Mouse (Mus musculus): ENCODE data around the gene Pnpla3. TPM values are rescaled to one million over a fixed set of nuclear protein-coding genes. Genes with fewer than 3 reads are reported as not detected.
"Not testable (repeated sequence)": the region's sequence is repeated elsewhere in the genome, so short reads cannot be mapped to it uniquely, and the experiment has no call there.

Gene Pnpla3
- polyA plus RNA-seq, 1 experiment, result not detected

DNA sequence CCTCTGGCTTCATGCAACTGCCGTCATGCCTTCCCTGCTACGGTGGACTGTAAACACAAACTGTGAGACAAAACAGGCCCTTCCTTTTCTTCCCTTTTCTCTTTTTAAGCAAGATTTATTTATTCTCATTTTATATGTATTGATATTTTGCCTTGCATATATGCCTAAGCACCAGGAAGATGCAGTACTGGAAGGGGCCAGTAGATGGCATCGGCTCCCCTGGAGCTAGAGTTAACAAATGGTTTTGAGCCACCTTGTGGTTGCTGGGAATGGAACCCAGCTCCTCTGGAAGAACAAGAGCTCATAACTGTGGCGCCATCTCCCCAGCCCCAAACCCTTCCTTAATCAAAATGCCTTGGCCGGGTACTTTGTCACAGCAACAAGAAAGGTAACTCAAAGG is 32.2 kb upstream of the Pnpla3 start:
- H3K27me3 ChIP-seq (ENCODE audit: control insufficient read depth), result no peaks in the 10 kb centered on the region
- no peak overlapping the region for H3K4me3 ChIP-seq (replicated peaks)
- H3K36me3 ChIP-seq (ENCODE audit: control insufficient read depth), result no peaks in the 10 kb centered on the region
- TF ChIP-seq GATA1 (IDR thresholded peaks at IDR 0.05; ENCODE audit: low read length) (no peak), TAL1 (IDR thresholded peaks at IDR 0.05; ENCODE audit: low read length) (no peak)
- H3K9me3 ChIP-seq (ENCODE audit: control insufficient read depth, low read length), result no peaks in the 10 kb centered on the region
- H3K4me1 ChIP-seq (ENCODE audit: control insufficient read depth), result no peaks in the 10 kb centered on the region

DNA sequence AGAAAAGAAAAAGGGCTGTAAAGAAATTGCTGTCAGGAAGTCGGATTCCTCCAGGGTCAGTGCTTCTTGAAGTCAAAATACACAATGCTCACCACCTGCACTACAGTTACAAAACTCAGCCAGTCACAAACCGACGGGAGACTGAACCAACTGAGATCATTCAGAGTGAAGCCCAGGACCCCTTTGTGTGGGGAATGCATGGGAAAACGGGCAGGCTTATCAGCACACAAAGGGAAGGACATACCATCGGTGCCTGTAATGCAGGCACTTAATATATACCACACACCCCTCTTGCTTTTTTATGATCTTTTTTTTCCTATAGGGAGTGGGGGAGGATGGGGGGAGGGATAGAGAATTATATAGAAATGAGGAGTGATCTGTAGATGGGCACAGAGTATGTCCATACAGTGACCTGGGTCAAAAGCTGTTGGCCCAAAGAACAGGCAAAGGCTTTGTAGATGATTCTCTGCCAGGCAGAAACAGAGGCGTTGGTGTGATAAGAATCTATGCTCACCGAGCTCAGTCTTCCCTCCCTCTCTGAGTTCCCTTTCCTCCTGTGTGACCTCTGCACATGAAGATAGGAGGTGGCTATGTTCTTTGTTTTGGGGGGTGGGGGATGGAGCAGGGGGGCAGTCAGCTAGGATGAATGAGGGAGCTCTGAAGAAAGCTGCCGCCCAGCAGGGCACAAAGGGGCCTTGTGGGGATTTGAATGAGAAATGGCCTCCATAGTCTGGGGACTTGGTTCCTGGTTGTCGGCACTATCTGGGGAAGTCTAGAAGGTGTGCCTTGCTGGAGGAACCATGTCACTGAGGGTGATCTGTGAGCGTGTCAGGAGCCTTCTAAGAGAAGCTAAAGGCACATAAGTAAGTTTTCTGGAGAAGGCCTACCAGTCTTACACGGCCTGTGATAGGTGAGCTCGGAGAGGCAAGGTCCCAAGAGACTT is 30.9 kb upstream of the Pnpla3 start:
- no peak overlapping the region for H3K4me3 ChIP-seq (replicated peaks)
- H3K27me3 ChIP-seq (ENCODE audit: control insufficient read depth), result no peaks in the 10 kb centered on the region
- H3K36me3 ChIP-seq (ENCODE audit: control insufficient read depth), result no peaks in the 10 kb centered on the region
- H3K4me1 ChIP-seq (ENCODE audit: control insufficient read depth), result no peaks in the 10 kb centered on the region
- H3K9me3 ChIP-seq (ENCODE audit: control insufficient read depth, low read length), result no peaks in the 10 kb centered on the region
- no peak for TF ChIP-seq TAL1 (IDR thresholded peaks at IDR 0.05; ENCODE audit: low read length)
- no peak for TF ChIP-seq GATA1 (IDR thresholded peaks at IDR 0.05; ENCODE audit: low read length)

DNA sequence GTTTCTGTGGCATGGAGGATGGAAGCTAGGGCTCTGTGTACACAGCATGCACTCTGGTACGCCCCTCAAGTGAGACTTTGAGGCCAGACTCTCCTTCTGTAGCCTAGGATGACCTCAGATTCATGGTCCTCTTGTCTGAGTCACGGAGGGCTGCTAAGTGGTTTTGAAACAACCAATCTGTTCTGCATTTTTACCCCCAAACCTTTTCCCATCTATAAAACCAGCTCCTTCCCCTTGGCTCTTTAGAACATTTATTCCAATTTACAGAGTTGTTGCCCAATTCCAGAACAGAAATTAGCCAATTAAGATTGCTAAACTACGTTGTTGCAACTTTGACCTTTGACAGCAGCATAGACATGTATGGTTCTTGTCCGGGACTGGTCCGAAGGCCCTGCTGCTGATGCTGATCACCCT is 28.0 kb upstream of the Pnpla3 start:
- H3K9me3 ChIP-seq (ENCODE audit: control insufficient read depth, low read length), result no peaks in the 10 kb centered on the region
- no peak for TF ChIP-seq TAL1 (IDR thresholded peaks at IDR 0.05; ENCODE audit: low read length)
- TF ChIP-seq GATA1 (IDR thresholded peaks at IDR 0.05; ENCODE audit: low read length), result no peak

DNA sequence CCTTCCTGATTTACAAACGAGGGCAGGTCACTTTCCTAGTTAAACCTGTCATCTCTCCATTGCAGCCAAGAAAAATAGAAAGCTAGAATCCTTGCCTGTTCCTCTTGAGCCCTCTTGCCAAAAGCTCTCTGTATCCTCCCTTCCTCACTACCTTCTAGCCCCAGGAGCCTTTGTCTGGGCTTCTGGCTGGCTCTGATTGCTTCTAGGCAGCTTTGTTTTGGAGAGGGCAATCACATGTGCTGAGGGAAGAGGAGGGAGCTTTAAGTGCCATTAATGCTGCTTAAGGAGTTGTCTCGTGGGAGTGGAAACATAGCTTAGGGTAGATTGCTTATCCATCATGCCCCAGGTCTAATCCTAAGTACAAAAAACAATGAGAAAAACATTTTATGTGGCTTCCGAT is 27.5 kb upstream of the Pnpla3 start:
- no peaks in the 10 kb centered on the region for H3K9me3 ChIP-seq (ENCODE audit: control insufficient read depth, low read length)
- H3K4me1 ChIP-seq (ENCODE audit: control insufficient read depth), result no peaks in the 10 kb centered on the region
- no peak overlapping the region for H3K4me3 ChIP-seq (replicated peaks)
- H3K36me3 ChIP-seq (ENCODE audit: control insufficient read depth), result no peaks in the 10 kb centered on the region
- TF ChIP-seq TAL1 (IDR thresholded peaks at IDR 0.05; ENCODE audit: low read length), result no peak
- TF ChIP-seq GATA1 (IDR thresholded peaks at IDR 0.05; ENCODE audit: low read length), result no peak
- H3K27me3 ChIP-seq (ENCODE audit: control insufficient read depth), result no peaks in the 10 kb centered on the region

More for the DNA sequence above, 28.0 kb upstream of the Pnpla3 start:
- no peaks in the 10 kb centered on the region for H3K36me3 ChIP-seq (ENCODE audit: control insufficient read depth)
- H3K27me3 ChIP-seq (ENCODE audit: control insufficient read depth), result no peaks in the 10 kb centered on the region
- no peaks in the 10 kb centered on the region for H3K4me1 ChIP-seq (ENCODE audit: control insufficient read depth)
- H3K4me3 ChIP-seq (replicated peaks), result no peak overlapping the region

DNA sequence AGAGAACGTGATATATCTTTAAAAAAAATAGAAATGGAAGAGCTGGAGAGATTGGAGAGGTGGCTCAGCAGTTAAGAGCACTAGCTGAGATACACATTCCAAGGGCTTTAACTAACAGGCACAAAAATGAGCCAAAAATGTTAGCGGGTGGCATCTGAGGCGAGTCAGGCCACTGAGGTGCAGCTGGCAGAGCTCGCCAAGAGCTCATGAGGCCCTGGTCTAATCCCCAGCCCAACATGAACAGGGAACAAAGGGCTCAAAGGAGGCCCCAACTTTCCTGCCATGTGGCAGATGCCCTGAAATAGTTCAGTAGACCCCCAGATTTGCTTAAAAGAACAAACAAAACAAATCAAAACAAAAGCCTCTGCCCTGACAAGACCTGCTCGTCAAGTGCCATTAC is 26.7 kb upstream of the Pnpla3 start:
- no peak overlapping the region for H3K4me3 ChIP-seq (replicated peaks)
- H3K36me3 ChIP-seq (ENCODE audit: control insufficient read depth), result no peaks in the 10 kb centered on the region
- no peaks in the 10 kb centered on the region for H3K27me3 ChIP-seq (ENCODE audit: control insufficient read depth)
- TF ChIP-seq GATA1 (IDR thresholded peaks at IDR 0.05; ENCODE audit: low read length) (no peak), TAL1 (IDR thresholded peaks at IDR 0.05; ENCODE audit: low read length) (no peak)
- no peaks in the 10 kb centered on the region for H3K9me3 ChIP-seq (ENCODE audit: control insufficient read depth, low read length)
- no peaks in the 10 kb centered on the region for H3K4me1 ChIP-seq (ENCODE audit: control insufficient read depth)

DNA sequence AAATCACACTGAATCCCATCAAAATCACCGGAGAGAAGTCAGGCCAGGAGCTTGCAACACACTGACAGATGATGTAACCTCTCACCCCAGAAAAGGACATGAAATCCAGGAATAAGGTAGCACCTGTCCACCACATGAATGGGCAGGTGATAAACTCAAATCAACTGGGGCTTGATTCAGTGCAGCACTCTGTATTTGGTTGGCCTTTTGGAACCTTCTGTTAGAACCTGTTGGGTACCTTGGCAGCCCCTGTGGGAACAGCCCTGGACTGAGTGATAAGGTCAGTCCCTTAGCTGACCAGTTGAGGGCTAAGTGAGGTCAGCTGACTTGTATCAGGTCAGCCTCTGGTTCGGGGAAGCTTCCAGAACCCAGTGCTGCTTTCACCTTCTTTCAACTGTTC is 11.5 kb upstream of the Pnpla3 start:
- Histone ChIP-seq H3K9me3 (ENCODE audit: control insufficient read depth, low read length) (no peaks in the 10 kb centered on the region), H3K27me3 (ENCODE audit: control insufficient read depth) (no peaks in the 10 kb centered on the region), H3K4me3 (replicated peaks) (no peak overlapping the region), H3K4me1 (ENCODE audit: control insufficient read depth) (no peaks in the 10 kb centered on the region), H3K36me3 (ENCODE audit: control insufficient read depth) (no peaks in the 10 kb centered on the region)
- TF ChIP-seq GATA1 (IDR thresholded peaks at IDR 0.05; ENCODE audit: low read length), result no peak
- TF ChIP-seq TAL1 (IDR thresholded peaks at IDR 0.05; ENCODE audit: low read length), result no peak

DNA sequence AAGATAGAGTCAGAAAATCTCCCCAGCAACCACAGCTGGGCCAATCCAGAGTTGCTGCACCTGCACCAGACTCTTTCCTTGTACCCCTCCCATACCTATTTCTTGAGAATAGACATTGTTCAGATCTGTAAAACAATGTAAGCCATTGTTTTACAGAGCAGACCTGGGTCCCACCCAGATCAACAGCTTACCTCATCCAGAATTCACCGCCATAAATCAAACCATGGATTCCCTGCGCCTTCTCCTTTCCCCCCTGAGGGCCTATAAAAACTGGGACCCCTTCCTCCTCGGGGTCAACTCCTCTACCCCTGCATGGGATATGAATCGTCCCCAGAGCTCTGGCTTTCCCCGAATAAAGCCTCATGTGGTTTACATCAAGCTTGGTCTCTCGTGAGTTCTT is 10.1 kb upstream of the Pnpla3 start:
- not testable (repeated sequence) for H3K4me1 ChIP-seq (ENCODE audit: control insufficient read depth); H3K36me3 ChIP-seq (ENCODE audit: control insufficient read depth); H3K4me3 ChIP-seq (replicated peaks); H3K9me3 ChIP-seq (ENCODE audit: control insufficient read depth, low read length); H3K27me3 ChIP-seq (ENCODE audit: control insufficient read depth)

DNA sequence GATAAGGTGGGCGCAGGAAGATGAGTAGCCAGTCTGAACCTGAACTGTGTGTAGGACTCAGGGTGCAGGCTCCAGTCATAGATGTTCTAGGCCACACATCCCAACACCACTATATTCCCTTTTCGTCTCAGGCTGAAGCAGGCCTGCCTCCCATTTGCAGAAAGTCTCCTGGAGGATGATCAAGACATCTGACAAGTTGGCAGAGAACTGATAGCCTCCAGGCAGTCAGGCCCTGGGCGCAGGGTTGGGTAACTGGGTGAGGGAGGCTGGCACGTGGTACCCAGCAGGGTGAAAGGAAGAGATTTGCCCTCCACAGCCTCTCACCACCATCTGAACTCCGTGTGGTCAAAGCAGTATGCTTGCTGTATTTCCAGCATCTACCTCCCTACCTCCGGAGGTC is 5.8 kb upstream of the Pnpla3 start:
- H3K4me3 ChIP-seq (replicated peaks), result no peak overlapping the region
- TF ChIP-seq GATA1 (IDR thresholded peaks at IDR 0.05; ENCODE audit: low read length) (no peak), TAL1 (IDR thresholded peaks at IDR 0.05; ENCODE audit: low read length) (no peak)

DNA sequence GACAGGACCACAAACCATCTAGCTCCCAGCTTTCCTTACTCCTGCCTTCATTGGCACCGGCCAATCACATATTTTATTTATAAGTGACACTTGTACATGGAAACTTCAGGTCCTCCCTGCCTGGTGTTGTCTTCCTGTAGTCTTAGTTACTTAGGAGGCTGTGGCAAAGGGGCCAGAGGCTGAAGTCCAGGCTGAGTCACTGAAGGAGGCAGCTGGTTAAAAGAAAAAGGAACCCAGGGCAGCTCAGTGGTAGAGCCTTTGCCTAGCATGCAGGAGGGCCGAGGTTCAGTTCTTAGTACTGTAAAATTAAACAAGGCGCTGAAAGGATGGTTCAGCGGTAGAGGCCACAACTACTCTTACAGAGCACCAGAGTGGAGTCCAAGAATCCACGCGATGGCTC is 819 bp upstream of the Pnpla3 start:
- peaks cover 13% of the 10 kb centered on the region for H3K4me1 ChIP-seq (ENCODE audit: control insufficient read depth)
- no peaks in the 10 kb centered on the region for H3K9me3 ChIP-seq (ENCODE audit: control insufficient read depth, low read length)
- no peak for TF ChIP-seq TAL1 (IDR thresholded peaks at IDR 0.05; ENCODE audit: low read length)
- no peaks in the 10 kb centered on the region for H3K36me3 ChIP-seq (ENCODE audit: control insufficient read depth)
- H3K27me3 ChIP-seq (ENCODE audit: control insufficient read depth), result peaks cover 30% of the 10 kb centered on the region
- no peak overlapping the region for H3K4me3 ChIP-seq (replicated peaks)

More for the DNA sequence above, 5.8 kb upstream of the Pnpla3 start:
- no peaks in the 10 kb centered on the region for H3K36me3 ChIP-seq (ENCODE audit: control insufficient read depth)
- no peaks in the 10 kb centered on the region for H3K4me1 ChIP-seq (ENCODE audit: control insufficient read depth)
- no peaks in the 10 kb centered on the region for H3K9me3 ChIP-seq (ENCODE audit: control insufficient read depth, low read length)
- peaks cover 1% of the 10 kb centered on the region for H3K27me3 ChIP-seq (ENCODE audit: control insufficient read depth)

Data from erythroblast, embryonic 14.5 days (primary cell).